Mouse (Mus musculus): Measurements from ENCODE around the gene Ank3. TPM values are rescaled to one million over a fixed set of nuclear protein-coding genes. Genes with fewer than 3 reads are reported as not detected.
"Not testable (repeated sequence)": the region's sequence is repeated elsewhere in the genome, so short reads cannot be mapped to it uniquely, and the experiment has no call there.

The Ank3 gene
- 102 and 110 TPM in 2 replicates for polyA plus RNA-seq (2015; fragmentation: Nextera tagmentation; extraction: Ambion mirVana)

GRCm38 (mm10) chr10:69398763-69399590 is at the start of gene Ank3:
Gene Ank3, plus strand, starts transcription at chr10:69398773.
- under 1% methylated on average over 77 of the region's 77 CpGs for WGBS
- H3K4me2 ChIP-seq (replicated peaks), result peak within 1 kb of the TSS; percentile 100
- H3K4me3 ChIP-seq (replicated peaks), result peak within 1 kb of the TSS; percentile 65
- H3K9ac ChIP-seq (replicated peaks), result peak within 1 kb of the TSS; percentile 59
- ATAC-seq, result peak; percentile 70
- H3K36me3 ChIP-seq, result no peaks in the 10 kb centered on the region
- H3K27me3 ChIP-seq, result peaks cover 61% of the 10 kb centered on the region
- no peaks in the 10 kb centered on the region for H3K9me3 ChIP-seq
- H3K4me1 ChIP-seq (replicated peaks), result peaks cover 27% of the 10 kb centered on the region
- no peak within 1 kb of the TSS for H3K27ac ChIP-seq

GRCm38 (mm10) chr10:69351071-69351841 is 47.3 kb upstream of the Ank3 start:
- Histone ChIP-seq H3K4me1 (replicated peaks) (peaks cover 36% of the 10 kb centered on the region), H3K4me2 (replicated peaks) (peak overlapping the region; percentile 94), H3K27me3 (no peaks in the 10 kb centered on the region), H3K4me3 (replicated peaks) (peak overlapping the region; percentile 68), H3K36me3 (0 out of 2 replicates have a peak, but pooled peaks cover 6% of the 10 kb centered on the region), H3K9me3 (no peaks in the 10 kb centered on the region), H3K27ac (no peak overlapping the region), H3K9ac (replicated peaks) (peak overlapping the region; percentile 72)
- no peak for ATAC-seq
- 28% methylated on average over 12 of the region's 12 CpGs for WGBS

GRCm38 (mm10) chr10:69351842-69352211 is 46.7 kb upstream of the Ank3 start:
- Histone ChIP-seq H3K9ac (replicated peaks) (peak overlapping the region; percentile 72), H3K27me3 (no peaks in the 10 kb centered on the region), H3K9me3 (no peaks in the 10 kb centered on the region), H3K4me2 (replicated peaks) (peak overlapping the region; percentile 94), H3K4me3 (replicated peaks) (peak overlapping the region; percentile 68), H3K4me1 (replicated peaks) (peaks cover 36% of the 10 kb centered on the region), H3K36me3 (0 out of 2 replicates have a peak, but pooled peaks cover under 1% of the 10 kb centered on the region), H3K27ac (no peak overlapping the region)
- WGBS, result under 1% methylated on average over 11 of the region's 11 CpGs
- no peak for ATAC-seq

- Histone ChIP-seq H3K9me3 (no peaks in the 10 kb centered on the region), H3K36me3 (no peaks in the 10 kb centered on the region), H3K27me3 (no peaks in the 10 kb centered on the region), H3K4me2 (replicated peaks) (peak within 1 kb of the TSS; percentile 94), H3K4me3 (replicated peaks) (peak within 1 kb of the TSS; percentile 68), H3K4me1 (replicated peaks) (peaks cover 36% of the 10 kb centered on the region), H3K27ac (peak within 1 kb of the TSS; percentile 39), H3K9ac (replicated peaks) (peak within 1 kb of the TSS; percentile 72)
- ATAC-seq, result peak; percentile 94
- under 1% methylated on average over 51 of the region's 51 CpGs for WGBS
These were observed 46.1 kb upstream of the Ank3 start, which contains the start of gene Cdk1 for GRCm38 (mm10) chr10:69352212-69353085. Gene Cdk1, minus strand, starts transcription at chr10:69352938.

- Histone ChIP-seq H3K4me2 (replicated peaks) (peak overlapping the region; percentile 94), H3K4me1 (replicated peaks) (peaks cover 36% of the 10 kb centered on the region), H3K4me3 (replicated peaks) (peak overlapping the region; percentile 68; the same call in 1 of the 2 replicates)
- H3K36me3 ChIP-seq; H3K9me3 ChIP-seq; H3K27me3 ChIP-seq; H3K9ac ChIP-seq (replicated peaks); H3K27ac ChIP-seq: not testable (repeated sequence)
- ATAC-seq, result peak; percentile 51; the same call in 1 of the 2 replicates
- 42% methylated on average over 5 of the region's 5 CpGs for WGBS
These were observed 45.5 kb upstream of the Ank3 start for GRCm38 (mm10) chr10:69353086-69353479.

- ATAC-seq, result no peak
- H3K4me1 ChIP-seq (replicated peaks), result no peaks in the 10 kb centered on the region
- no peak overlapping the region for H3K4me3 ChIP-seq (replicated peaks)
- H3K36me3 ChIP-seq, result no peaks in the 10 kb centered on the region
- H3K27me3 ChIP-seq, result no peaks in the 10 kb centered on the region
- WGBS, result 87% methylated on average over 1 of the region's 1 CpGs
- no peak overlapping the region for H3K9ac ChIP-seq (replicated peaks)
- no peak overlapping the region for H3K4me2 ChIP-seq (replicated peaks)
- H3K27ac ChIP-seq, result no peak overlapping the region
- H3K9me3 ChIP-seq, result no peaks in the 10 kb centered on the region
These were observed 38.9 kb upstream of the Ank3 start for GRCm38 (mm10) chr10:69359666-69360065.

GRCm38 (mm10) chr10:69366208-69366607 is 32.4 kb upstream of the Ank3 start:
- Histone ChIP-seq H3K4me1 (replicated peaks) (no peaks in the 10 kb centered on the region), H3K4me3 (replicated peaks) (no peak overlapping the region)
- WGBS, result 94% methylated on average over 11 of the region's 11 CpGs

GRCm38 (mm10) chr10:69366877-69367387 is 31.6 kb upstream of the Ank3 start:
- H3K4me1 ChIP-seq (replicated peaks), result no peaks in the 10 kb centered on the region
- H3K4me3 ChIP-seq (replicated peaks), result no peak overlapping the region
- H3K27ac ChIP-seq, result no peak overlapping the region
- 80% methylated on average over 13 of the region's 13 CpGs for WGBS
- no peak overlapping the region for H3K9ac ChIP-seq (replicated peaks)
- no peaks in the 10 kb centered on the region for H3K9me3 ChIP-seq
- no peaks in the 10 kb centered on the region for H3K36me3 ChIP-seq
- ATAC-seq, result no peak
- no peaks in the 10 kb centered on the region for H3K27me3 ChIP-seq
- no peak overlapping the region for H3K4me2 ChIP-seq (replicated peaks)

More at GRCm38 (mm10) chr10:69366208-69366607, 32.4 kb upstream of the Ank3 start:
- H3K36me3 ChIP-seq, result no peaks in the 10 kb centered on the region
- H3K27me3 ChIP-seq, result no peaks in the 10 kb centered on the region
- ATAC-seq, result no peak
- no peaks in the 10 kb centered on the region for H3K9me3 ChIP-seq
- H3K4me2 ChIP-seq (replicated peaks), result no peak overlapping the region
- H3K9ac ChIP-seq (replicated peaks), result no peak overlapping the region
- H3K27ac ChIP-seq, result no peak overlapping the region

GRCm38 (mm10) chr10:69369321-69369720 is 29.3 kb upstream of the Ank3 start:
- ATAC-seq, result no peak
- H3K27ac ChIP-seq, result no peak overlapping the region
- H3K4me3 ChIP-seq (replicated peaks), result no peak overlapping the region
- H3K4me1 ChIP-seq (replicated peaks), result no peaks in the 10 kb centered on the region
- no peaks in the 10 kb centered on the region for H3K36me3 ChIP-seq
- no peaks in the 10 kb centered on the region for H3K27me3 ChIP-seq
- H3K9ac ChIP-seq (replicated peaks), result no peak overlapping the region
- H3K4me2 ChIP-seq (replicated peaks), result no peak overlapping the region
- 88% methylated on average over 6 of the region's 6 CpGs for WGBS
- H3K9me3 ChIP-seq, result no peaks in the 10 kb centered on the region

GRCm38 (mm10) chr10:69371441-69371840 is 27.1 kb upstream of the Ank3 start:
- Histone ChIP-seq H3K9ac (replicated peaks) (no peak overlapping the region), H3K27ac (no peak overlapping the region), H3K36me3 (no peaks in the 10 kb centered on the region), H3K27me3 (no peaks in the 10 kb centered on the region), H3K4me2 (replicated peaks) (no peak overlapping the region), H3K9me3 (no peaks in the 10 kb centered on the region), H3K4me3 (replicated peaks) (no peak overlapping the region), H3K4me1 (replicated peaks) (no peaks in the 10 kb centered on the region)
- WGBS, result 16% methylated on average over 10 of the region's 10 CpGs
- no peak for ATAC-seq

- no peak overlapping the region for H3K9ac ChIP-seq (replicated peaks)
- H3K27ac ChIP-seq, result no peak overlapping the region
- 90% methylated on average over 14 of the region's 14 CpGs for WGBS
- ATAC-seq, result no peak
- no peaks in the 10 kb centered on the region for H3K27me3 ChIP-seq
- no peaks in the 10 kb centered on the region for H3K9me3 ChIP-seq
- no peak overlapping the region for H3K4me3 ChIP-seq (replicated peaks)
- no peak overlapping the region for H3K4me2 ChIP-seq (replicated peaks)
- no peaks in the 10 kb centered on the region for H3K4me1 ChIP-seq (replicated peaks)
- H3K36me3 ChIP-seq, result no peaks in the 10 kb centered on the region
These were observed 26.5 kb upstream of the Ank3 start for GRCm38 (mm10) chr10:69372061-69372460.

All from midbrain, embryonic 13.5 days (tissue).